In the genomic region with DNA sequence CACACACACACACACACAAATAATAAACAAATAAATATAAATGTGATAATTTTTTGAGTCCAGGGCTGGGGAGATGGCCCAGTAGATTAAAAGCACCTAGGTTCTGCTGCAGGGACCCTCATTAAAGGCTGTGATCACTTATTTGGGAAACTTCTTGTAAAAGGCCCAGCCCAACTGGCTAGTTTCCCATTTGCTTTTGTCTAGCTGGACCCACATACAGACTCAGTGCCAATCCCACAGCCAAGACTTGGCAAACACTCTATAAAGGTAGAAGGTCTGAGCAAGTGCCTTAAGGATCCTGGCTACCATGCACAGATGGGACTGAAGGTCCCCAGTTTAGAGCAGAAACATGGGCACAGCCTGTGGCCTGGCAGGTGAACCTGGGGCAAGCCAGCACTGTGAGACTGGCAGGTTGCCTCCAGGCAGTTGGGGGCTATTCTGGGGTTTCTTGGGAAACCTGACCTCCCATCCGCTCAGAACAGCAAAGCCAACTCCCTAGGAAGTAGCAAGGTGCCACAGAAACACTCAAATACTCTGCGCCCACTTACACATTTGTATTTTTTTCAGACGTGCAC, we compare ENCODE assay signal across 11 mouse cellular contexts. TPM values are rescaled to one million over a fixed set of nuclear protein-coding genes. Genes with fewer than 3 reads are reported as not detected.
DNase-seq lines count a peak whose midpoint lies in the region; ATAC-seq lines count a peak whose summit lies in the region.
"Had no signal": no experiment of that assay in that cellular context is flagged by ENCODE, and none has a peak within 500 bp of the region (broad histone marks: within the 10 kb centered on the region; RNA-seq: fewer than 3 reads in every experiment).

No protein-coding gene starts in this region.

- H3K4me2 ChIP-seq in heart, embryonic 13.5 days = no peak overlapping the region
- H3K4me2 ChIP-seq in heart, embryonic 12.5 days = no peak overlapping the region
- H3K4me2 ChIP-seq: limb, embryonic 15.5 days had no signal

- H3K9me3 ChIP-seq in heart, embryonic 13.5 days = no peaks in the 10 kb centered on the region
- H3K9me3 ChIP-seq in heart, embryonic 12.5 days (replicated peaks) = no peaks in the 10 kb centered on the region
- H3K9me3 ChIP-seq: embryonic facial prominence, embryonic 10.5 days; limb, embryonic 15.5 days; midbrain, embryonic 10.5 days had no signal

- WGBS in heart, embryonic 13.5 days = 52% methylated on average over 3 of the region's 3 CpGs
- WGBS in heart, embryonic 12.5 days = 62% methylated on average over 3 of the region's 3 CpGs

- peaks cover 15% of the 10 kb centered on the region for H3K4me1 ChIP-seq in heart, embryonic 13.5 days
- peaks cover 19% of the 10 kb centered on the region for H3K4me1 ChIP-seq in heart, embryonic 12.5 days (replicated peaks)

- no peaks in the 10 kb centered on the region for H3K36me3 ChIP-seq in heart, embryonic 13.5 days
- H3K36me3 ChIP-seq in heart, embryonic 12.5 days = no peaks in the 10 kb centered on the region
- H3K36me3 ChIP-seq: embryonic facial prominence, embryonic 10.5 days; limb, embryonic 15.5 days; midbrain, embryonic 10.5 days had no signal

- H3K4me3 ChIP-seq in heart, embryonic 13.5 days = no peak overlapping the region
- no peak overlapping the region for H3K4me3 ChIP-seq in heart, embryonic 12.5 days
- H3K4me3 ChIP-seq: embryonic facial prominence, embryonic 10.5 days; limb, embryonic 15.5 days; midbrain, embryonic 10.5 days had no signal

- peaks cover 40% of the 10 kb centered on the region for H3K27me3 ChIP-seq in heart, embryonic 13.5 days (replicated peaks)
- H3K27me3 ChIP-seq in heart, embryonic 12.5 days (replicated peaks) = peaks cover 40% of the 10 kb centered on the region

- H3K9ac ChIP-seq in heart, embryonic 13.5 days = peak overlapping the region; percentile 34; the same call in 1 of the 2 replicates
- no peak overlapping the region for H3K9ac ChIP-seq in heart, embryonic 12.5 days
- H3K9ac ChIP-seq: limb, embryonic 15.5 days had no signal

- peak; percentile 20 for DNase-seq in Muller cell, postnatal 12 days (ENCODE audit: inconsistent ontology term)
- peak; percentile 89 for DNase-seq in cerebellum, adult 11-12 months
- peak; percentile 64 for DNase-seq in gastrocnemius, postnatal 14 days

- no peak for ATAC-seq in heart, embryonic 13.5 days (ENCODE audit: extremely low read depth, insufficient number of reproducible peaks, low FRiP score, low TSS enrichment)
- no peak for ATAC-seq in heart, embryonic 12.5 days (ENCODE audit: insufficient number of reproducible peaks, low FRiP score)
- no peak for ATAC-seq in frontal cortex, adult (ENCODE audit: low TSS enrichment)
- ATAC-seq in megakaryocyte progenitor cell, adult 5-6 weeks (replicated peaks; ENCODE audit: poor library complexity) = no peak
- ATAC-seq: hindbrain, embryonic 16.5 days had no signal

- intact Hi-C loops in gastrocnemius, postnatal 14 days (cut with DNase I; ENCODE audit: low total_unique reads) = no loop called here

- no peak overlapping the region for H3K27ac ChIP-seq in heart, embryonic 13.5 days (replicated peaks)
- no peak overlapping the region for H3K27ac ChIP-seq in heart, embryonic 12.5 days (ENCODE audit: poor library complexity, severe bottlenecking)
- H3K27ac ChIP-seq: embryonic facial prominence, embryonic 10.5 days; limb, embryonic 15.5 days; midbrain, embryonic 10.5 days had no signal

RNA-seq across cellular contexts. Expression of a gene that starts 3.9 kb away (rescaled TPM):
- not detected in 2 replicates for polyA plus RNA-seq in heart, embryonic 13.5 days (2015; fragmentation: Nextera tagmentation; extraction: Ambion mirVana)
- polyA plus RNA-seq in heart, embryonic 12.5 days (2016; fragmentation: Nextera tagmentation; extraction: Ambion mirVana) = not detected in 2 replicates
- total RNA-seq in gastrocnemius, postnatal 14 days (2021) = 100 to 1,000 TPM; 254 to 329 TPM
- total RNA-seq in megakaryocyte progenitor cell, adult 5-6 weeks (2015) = 0.15 TPM in 1 of 2 replicates, not detected in the other
- not detected in 2 replicates for total RNA-seq in megakaryocyte progenitor cell, adult 5-6 weeks (2017)
- polyA plus RNA-seq: embryonic facial prominence, embryonic 10.5 days had no signal

RNA-seq across cellular contexts. Expression of a gene that starts 18.4 kb away (rescaled TPM):
- polyA plus RNA-seq in heart, embryonic 13.5 days (2015; fragmentation: Nextera tagmentation; extraction: Ambion mirVana) = 345 and 378 TPM in 2 replicates
- 394 and 400 TPM in 2 replicates for polyA plus RNA-seq in heart, embryonic 12.5 days (2016; fragmentation: Nextera tagmentation; extraction: Ambion mirVana)
- 100 to 1,000 TPM; 104 to 119 TPM for total RNA-seq in gastrocnemius, postnatal 14 days (2021)
- total RNA-seq in megakaryocyte progenitor cell, adult 5-6 weeks (2015) = 230 and 233 TPM in 2 replicates
- total RNA-seq in megakaryocyte progenitor cell, adult 5-6 weeks (2017) = 165 and 170 TPM in 2 replicates

Comparison
In these comparisons a context has a peak if more than half of its experiments do, and no peak if none do; other contexts are left out.
1. DNase-seq: peak in every context shown above with its lines; median percentile 89 in cerebellum, adult 11-12 months; 64 in gastrocnemius, postnatal 14 days; 20 in Muller cell, postnatal 12 days.
2. RNA of a gene that starts 3.9 kb away (total RNA-seq): 254 to 329 TPM in gastrocnemius, postnatal 14 days; 0.15 TPM in megakaryocyte progenitor cell, adult 5-6 weeks; every median in the first group is over 100 times any median in the second.